Mouse (Mus musculus): ENCODE data around the gene Cd47.

DNA sequence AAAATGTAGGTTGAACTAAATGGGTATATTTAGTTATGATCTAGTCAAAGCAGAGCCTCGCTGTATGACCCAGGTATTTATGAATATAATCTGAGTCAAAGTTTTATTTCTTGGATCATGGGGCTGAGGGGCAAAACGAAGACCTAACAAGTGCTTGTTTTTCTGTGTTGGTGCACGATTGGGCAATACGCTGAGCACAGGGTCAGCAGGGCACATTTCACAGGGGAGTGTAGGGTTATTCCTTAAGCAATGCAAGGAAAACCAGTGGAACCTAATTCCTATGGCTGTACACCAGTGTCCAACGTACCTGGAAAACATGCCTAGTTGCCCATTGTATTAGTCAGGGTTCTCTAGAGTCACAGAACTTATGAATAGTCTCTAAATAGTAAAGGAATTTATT lies 12.6 kb upstream of the Cd47 start:
- no peak for TF ChIP-seq CTCF (IDR thresholded peaks at IDR 0.05; ENCODE audit: extremely low read depth, insufficient read depth, insufficient read length, insufficient replicate concordance)
- TF ChIP-seq POLR2A (IDR thresholded peaks at IDR 0.05; ENCODE audit: low read depth, low read length) = no peak
